Mouse (Mus musculus): ENCODE results near the gene Otud1. TPM values are rescaled to one million over a fixed set of nuclear protein-coding genes. Genes with fewer than 3 reads are reported as not detected.
A peak's percentile ranks its signal among the peaks of the same experiment; 100 is the strongest.

Gene Otud1
- polyA plus RNA-seq, 1 experiment from 2014 or later, result 2.4 TPM

DNA sequence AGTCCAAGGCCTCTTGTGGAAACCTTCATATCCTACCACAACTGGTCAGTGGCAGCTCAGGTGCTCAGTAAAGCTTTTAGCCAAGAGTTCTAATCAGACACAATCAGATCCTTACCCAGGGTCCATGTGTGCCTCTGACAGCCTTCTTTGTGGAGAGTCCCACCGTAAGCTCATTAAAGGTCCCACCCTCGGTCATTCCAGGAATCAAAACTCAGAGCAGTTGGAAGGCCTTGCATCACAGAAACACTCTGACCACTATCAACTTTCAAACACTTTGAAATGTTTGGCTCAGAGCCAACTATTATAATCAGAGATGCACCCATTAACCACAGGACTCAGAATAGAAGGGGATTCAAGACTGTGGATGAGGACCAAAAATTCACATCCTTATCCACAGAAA is 12.4 kb upstream of the Otud1 start:
- Histone ChIP-seq H3K9me3 (ENCODE audit: control insufficient read depth, low read depth, low read length) (no peaks in the 10 kb centered on the region), H3K9ac (replicated peaks; ENCODE audit: low read depth, low read length) (no peak overlapping the region), H3K27ac (ENCODE audit: low read length) (no peak overlapping the region), H3K4me2 (replicated peaks; ENCODE audit: low read depth, low read length) (no peak overlapping the region), H3K4me3 (ENCODE audit: low read depth, low read length) (no peak overlapping the region), H3K4me1 (ENCODE audit: control insufficient read depth, insufficient read depth, low read length) (no peaks in the 10 kb centered on the region), H3K27me3 (ENCODE audit: control insufficient read depth, insufficient read depth, low read length) (no peaks in the 10 kb centered on the region), H3K36me3 (ENCODE audit: control insufficient read depth, insufficient read depth, low read length) (no peaks in the 10 kb centered on the region)
- 72% methylated on average over 2 of the region's 2 CpGs for WGBS
- no peak for ATAC-seq (ENCODE audit: insufficient number of reproducible peaks, insufficient read depth, low FRiP score, low read depth)

DNA sequence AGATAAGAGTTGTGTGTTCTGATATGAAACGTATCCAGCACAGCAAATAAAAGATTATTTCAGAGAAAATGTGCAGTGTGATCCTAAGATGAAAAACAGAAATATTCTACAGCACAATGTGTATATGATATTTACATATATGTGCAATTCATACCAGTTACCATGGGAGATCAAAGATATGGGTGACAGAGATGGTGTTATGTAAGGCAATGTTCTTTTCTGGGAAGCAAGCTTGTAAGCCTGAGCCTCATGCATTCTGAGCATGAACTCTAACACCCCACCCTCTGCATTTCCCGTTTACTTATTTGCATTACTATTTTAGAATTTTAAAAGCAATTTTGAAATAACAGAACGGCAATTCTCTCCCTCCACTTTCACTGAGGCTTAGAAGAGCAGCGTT is 11.4 kb upstream of the Otud1 start:
- WGBS, result 69% methylated on average over 4 of the region's 4 CpGs
- Histone ChIP-seq H3K9me3 (ENCODE audit: control insufficient read depth, low read depth, low read length) (no peaks in the 10 kb centered on the region), H3K9ac (replicated peaks; ENCODE audit: low read depth, low read length) (no peak overlapping the region), H3K36me3 (ENCODE audit: control insufficient read depth, insufficient read depth, low read length) (no peaks in the 10 kb centered on the region), H3K4me2 (replicated peaks; ENCODE audit: low read depth, low read length) (no peak overlapping the region), H3K27ac (ENCODE audit: low read length) (no peak overlapping the region), H3K4me1 (ENCODE audit: control insufficient read depth, insufficient read depth, low read length) (no peaks in the 10 kb centered on the region), H3K27me3 (ENCODE audit: control insufficient read depth, insufficient read depth, low read length) (no peaks in the 10 kb centered on the region), H3K4me3 (ENCODE audit: low read depth, low read length) (no peak overlapping the region)
- ATAC-seq (ENCODE audit: insufficient number of reproducible peaks, insufficient read depth, low FRiP score, low read depth), result no peak

DNA sequence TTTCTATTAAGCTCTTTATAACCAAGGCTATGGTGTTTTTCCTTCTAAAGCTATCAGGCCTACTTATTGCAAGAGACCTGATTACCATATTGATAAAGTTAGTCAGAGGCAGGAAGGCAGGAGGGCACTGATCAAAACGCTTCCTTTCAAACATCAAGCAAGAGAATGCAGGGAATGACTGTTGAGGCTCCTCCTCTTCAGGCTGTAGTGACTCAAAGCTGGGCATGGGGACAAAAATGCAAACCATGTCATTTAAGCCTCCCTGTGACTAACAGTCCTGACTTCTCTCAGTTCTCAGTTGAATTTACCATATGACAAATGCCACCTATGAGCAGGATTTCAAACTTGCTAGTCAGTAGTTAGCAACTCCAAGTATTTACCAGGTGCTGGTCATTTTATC is 10.6 kb upstream of the Otud1 start:
- Histone ChIP-seq H3K36me3 (ENCODE audit: control insufficient read depth, insufficient read depth, low read length) (no peaks in the 10 kb centered on the region), H3K4me1 (ENCODE audit: control insufficient read depth, insufficient read depth, low read length) (no peaks in the 10 kb centered on the region), H3K27me3 (ENCODE audit: control insufficient read depth, insufficient read depth, low read length) (no peaks in the 10 kb centered on the region), H3K4me3 (ENCODE audit: low read depth, low read length) (no peak overlapping the region), H3K27ac (ENCODE audit: low read length) (no peak overlapping the region), H3K9ac (replicated peaks; ENCODE audit: low read depth, low read length) (no peak overlapping the region), H3K4me2 (replicated peaks; ENCODE audit: low read depth, low read length) (no peak overlapping the region), H3K9me3 (ENCODE audit: control insufficient read depth, low read depth, low read length) (no peaks in the 10 kb centered on the region)
- ATAC-seq (ENCODE audit: insufficient number of reproducible peaks, insufficient read depth, low FRiP score, low read depth), result no peak
- 18% methylated on average over 1 of the region's 1 CpGs for WGBS

DNA sequence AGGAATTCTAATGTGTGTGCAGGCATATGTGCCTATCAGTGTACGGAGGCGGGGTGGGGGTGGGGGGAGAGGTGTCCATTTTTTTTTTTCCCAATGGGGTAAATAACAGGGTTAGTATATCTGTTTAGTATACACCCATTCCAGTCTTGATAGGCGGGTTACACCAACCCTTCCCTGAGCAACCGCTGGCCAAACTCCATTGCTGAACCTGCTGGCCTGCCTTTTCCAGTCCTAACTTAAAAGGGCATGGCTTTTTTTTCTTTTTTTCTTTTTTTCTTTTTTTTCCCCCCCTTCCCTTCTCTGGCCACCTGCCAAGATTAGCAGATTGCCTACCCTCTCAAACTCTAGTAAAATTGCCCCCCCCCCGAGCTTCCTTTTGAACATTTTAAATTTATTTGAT is 1.1 kb upstream of the Otud1 start:
- H3K36me3 ChIP-seq (ENCODE audit: control insufficient read depth, insufficient read depth, low read length), result no peaks in the 10 kb centered on the region
- no peak overlapping the region for H3K27ac ChIP-seq (ENCODE audit: low read length)
- peak overlapping the region; percentile 76 for H3K4me2 ChIP-seq (replicated peaks; ENCODE audit: low read depth, low read length)
- ATAC-seq (ENCODE audit: insufficient number of reproducible peaks, insufficient read depth, low FRiP score, low read depth), result no peak
- H3K9ac ChIP-seq (replicated peaks; ENCODE audit: low read depth, low read length), result no peak overlapping the region
- no peaks in the 10 kb centered on the region for H3K27me3 ChIP-seq (ENCODE audit: control insufficient read depth, insufficient read depth, low read length)
- no peak overlapping the region for H3K4me3 ChIP-seq (ENCODE audit: low read depth, low read length)
- H3K9me3 ChIP-seq (ENCODE audit: control insufficient read depth, low read depth, low read length), result no peaks in the 10 kb centered on the region
- 26% methylated on average over 5 of the region's 5 CpGs for WGBS
- no peaks in the 10 kb centered on the region; the same call in 1 of the 2 replicates for H3K4me1 ChIP-seq (ENCODE audit: control insufficient read depth, insufficient read depth, low read length)

DNA sequence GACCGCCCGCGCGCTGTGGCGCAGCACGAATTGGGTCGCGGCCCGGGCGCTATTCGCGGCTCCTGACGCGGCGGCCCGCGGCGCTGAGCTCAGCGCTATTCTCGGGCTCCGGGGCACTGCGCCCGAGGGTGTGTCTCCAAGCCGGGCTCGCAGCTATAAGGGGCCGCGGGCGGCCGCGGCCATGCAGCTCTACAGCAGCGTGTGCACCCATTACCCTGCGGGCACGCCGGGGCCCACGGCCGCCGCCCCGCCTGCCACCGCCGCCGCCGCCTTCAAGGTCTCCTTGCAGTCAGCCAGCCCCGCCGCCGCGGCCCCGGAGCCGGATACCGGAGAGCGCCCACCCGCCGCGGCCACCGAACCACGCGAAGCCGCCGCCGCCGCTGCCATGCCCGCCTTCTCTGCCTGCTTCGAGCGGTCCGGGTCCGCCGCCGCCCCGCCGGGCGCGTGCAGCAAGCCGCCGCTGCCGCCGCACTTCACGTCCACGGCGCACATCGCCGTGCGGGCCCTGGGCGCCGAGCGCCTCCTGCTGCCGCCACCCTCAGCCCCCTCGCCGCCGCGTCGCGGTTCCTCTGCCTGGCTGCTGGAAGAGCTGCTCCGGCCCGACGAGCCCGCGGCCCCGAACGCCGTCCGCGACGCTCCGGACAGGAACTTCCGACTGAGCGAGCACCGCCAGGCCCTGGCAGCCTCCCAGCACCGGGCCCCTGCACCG is 483 bp downstream of the Otud1 start:
- Histone ChIP-seq H3K4me1 (ENCODE audit: control insufficient read depth, insufficient read depth, low read length) (no peaks in the 10 kb centered on the region; the same call in 1 of the 2 replicates), H3K9me3 (ENCODE audit: control insufficient read depth, low read depth, low read length) (no peaks in the 10 kb centered on the region), H3K27ac (ENCODE audit: low read length) (peak overlapping the region; percentile 80), H3K4me3 (ENCODE audit: low read depth, low read length) (peak overlapping the region; percentile 71), H3K9ac (replicated peaks; ENCODE audit: low read depth, low read length) (peak overlapping the region; percentile 61), H3K27me3 (ENCODE audit: control insufficient read depth, insufficient read depth, low read length) (no peaks in the 10 kb centered on the region), H3K36me3 (ENCODE audit: control insufficient read depth, insufficient read depth, low read length) (no peaks in the 10 kb centered on the region), H3K4me2 (replicated peaks; ENCODE audit: low read depth, low read length) (peak overlapping the region; percentile 76)
- WGBS, result under 1% methylated on average over 81 of the region's 108 CpGs
- peak; percentile 88 for ATAC-seq (ENCODE audit: insufficient number of reproducible peaks, insufficient read depth, low FRiP score, low read depth)

DNA sequence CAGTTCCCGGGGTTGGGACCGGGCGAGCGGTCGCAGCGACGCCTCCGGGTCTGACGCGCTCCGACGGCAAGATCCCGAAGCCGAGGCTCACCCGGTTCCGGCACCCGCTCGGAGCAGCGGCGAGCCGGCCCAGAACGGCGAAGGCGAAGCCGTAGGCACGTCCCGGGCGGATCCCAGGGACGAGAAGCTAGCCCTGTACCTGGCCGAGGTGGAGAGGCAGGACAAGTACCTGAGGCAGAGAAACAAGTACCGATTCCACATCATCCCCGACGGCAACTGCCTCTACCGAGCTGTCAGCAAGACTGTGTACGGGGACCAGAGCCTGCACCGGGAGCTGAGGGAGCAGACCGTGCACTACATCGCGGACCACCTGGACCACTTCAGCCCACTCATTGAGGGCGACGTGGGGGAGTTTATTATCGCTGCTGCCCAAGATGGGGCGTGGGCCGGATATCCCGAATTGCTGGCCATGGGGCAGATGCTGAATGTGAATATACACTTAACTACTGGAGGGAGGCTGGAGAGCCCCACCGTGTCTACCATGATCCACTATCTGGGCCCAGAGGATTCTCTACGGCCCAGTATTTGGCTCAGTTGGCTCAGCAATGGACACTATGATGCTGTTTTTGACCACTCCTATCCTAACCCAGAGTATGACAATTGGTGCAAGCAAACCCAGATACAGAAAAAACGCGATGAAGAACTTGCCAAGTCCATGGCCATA is 1.3 kb downstream of the Otud1 start:
- peak overlapping the region; percentile 61 for H3K9ac ChIP-seq (replicated peaks; ENCODE audit: low read depth, low read length)
- 3% methylated on average over 49 of the region's 49 CpGs for WGBS
- H3K27me3 ChIP-seq (ENCODE audit: control insufficient read depth, insufficient read depth, low read length), result no peaks in the 10 kb centered on the region
- H3K4me2 ChIP-seq (replicated peaks; ENCODE audit: low read depth, low read length), result peak overlapping the region; percentile 76
- no peaks in the 10 kb centered on the region; the same call in 1 of the 2 replicates for H3K4me1 ChIP-seq (ENCODE audit: control insufficient read depth, insufficient read depth, low read length)
- no peak for ATAC-seq (ENCODE audit: insufficient number of reproducible peaks, insufficient read depth, low FRiP score, low read depth)
- no peak overlapping the region for H3K27ac ChIP-seq (ENCODE audit: low read length)
- H3K9me3 ChIP-seq (ENCODE audit: control insufficient read depth, low read depth, low read length), result no peaks in the 10 kb centered on the region
- no peaks in the 10 kb centered on the region for H3K36me3 ChIP-seq (ENCODE audit: control insufficient read depth, insufficient read depth, low read length)
- peak overlapping the region; percentile 71 for H3K4me3 ChIP-seq (ENCODE audit: low read depth, low read length)

DNA sequence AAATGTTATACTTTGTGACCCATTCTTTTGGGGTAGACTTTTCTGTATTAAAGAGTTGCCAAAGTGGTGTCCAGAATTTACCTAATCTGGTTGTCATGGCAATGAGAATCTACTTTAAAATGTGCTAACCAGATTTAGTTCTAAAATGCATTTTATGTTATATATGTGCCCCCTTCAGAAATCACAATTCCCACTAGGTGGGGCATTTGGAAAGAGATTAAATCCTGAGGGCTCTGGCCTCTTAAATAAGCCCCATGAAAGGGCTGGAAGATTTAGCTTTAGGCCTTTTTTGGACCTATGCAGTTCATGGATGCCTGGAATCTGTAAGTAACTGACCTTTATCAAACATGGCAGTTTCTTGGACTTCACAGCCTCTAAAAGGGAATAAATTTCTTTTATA is 3.3 kb downstream of the Otud1 start:
- no peak overlapping the region for H3K4me2 ChIP-seq (replicated peaks; ENCODE audit: low read depth, low read length)
- no peaks in the 10 kb centered on the region for H3K36me3 ChIP-seq (ENCODE audit: control insufficient read depth, insufficient read depth, low read length)
- no peaks in the 10 kb centered on the region for H3K27me3 ChIP-seq (ENCODE audit: control insufficient read depth, insufficient read depth, low read length)
- H3K4me1 ChIP-seq (ENCODE audit: control insufficient read depth, insufficient read depth, low read length), result no peaks in the 10 kb centered on the region; the same call in 1 of the 2 replicates
- no peak for ATAC-seq (ENCODE audit: insufficient number of reproducible peaks, insufficient read depth, low FRiP score, low read depth)
- H3K4me3 ChIP-seq (ENCODE audit: low read depth, low read length), result no peak overlapping the region
- H3K9me3 ChIP-seq (ENCODE audit: control insufficient read depth, low read depth, low read length), result no peaks in the 10 kb centered on the region
- H3K27ac ChIP-seq (ENCODE audit: low read length), result no peak overlapping the region
- no peak overlapping the region for H3K9ac ChIP-seq (replicated peaks; ENCODE audit: low read depth, low read length)

DNA sequence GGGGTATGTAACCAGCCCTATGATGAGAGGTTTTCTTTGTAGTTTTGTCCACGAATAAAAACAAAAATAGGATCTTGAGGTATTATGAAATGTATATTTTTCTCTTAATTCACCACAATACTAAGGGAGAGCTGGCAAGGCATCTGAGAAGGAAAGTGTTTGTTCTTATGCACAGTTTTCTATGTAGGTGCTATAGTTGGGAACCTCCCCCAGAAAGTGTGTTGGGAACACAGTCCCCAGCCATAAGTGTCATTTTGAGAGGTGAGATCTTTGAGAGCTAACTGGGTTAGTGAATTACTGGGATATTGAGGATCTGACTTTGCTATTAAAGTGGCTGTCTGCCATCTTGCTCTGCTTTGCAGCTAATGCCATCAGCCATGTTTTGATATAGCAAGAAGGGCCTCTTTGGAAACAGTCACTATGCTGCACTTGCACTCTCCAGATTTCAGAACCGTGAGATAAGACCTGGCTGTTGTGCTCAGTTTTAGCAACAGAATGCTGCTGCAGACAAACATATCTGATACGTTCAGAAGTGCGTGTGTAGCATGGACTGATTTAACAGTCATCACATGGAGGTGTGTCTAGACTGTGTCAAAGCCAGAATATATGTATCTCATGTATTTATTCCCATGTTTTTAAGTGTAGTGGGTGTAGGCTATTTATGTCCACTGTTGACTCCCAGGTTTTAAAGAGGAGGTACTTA is 5.7 kb downstream of the Otud1 start:
- no peak overlapping the region for H3K9ac ChIP-seq (replicated peaks; ENCODE audit: low read depth, low read length)
- no peaks in the 10 kb centered on the region; the same call in 1 of the 2 replicates for H3K4me1 ChIP-seq (ENCODE audit: control insufficient read depth, insufficient read depth, low read length)
- H3K27ac ChIP-seq (ENCODE audit: low read length), result no peak overlapping the region
- no peaks in the 10 kb centered on the region for H3K36me3 ChIP-seq (ENCODE audit: control insufficient read depth, insufficient read depth, low read length)
- H3K4me2 ChIP-seq (replicated peaks; ENCODE audit: low read depth, low read length), result no peak overlapping the region
- no peak for ATAC-seq (ENCODE audit: insufficient number of reproducible peaks, insufficient read depth, low FRiP score, low read depth)
- no peaks in the 10 kb centered on the region for H3K27me3 ChIP-seq (ENCODE audit: control insufficient read depth, insufficient read depth, low read length)
- no peak overlapping the region for H3K4me3 ChIP-seq (ENCODE audit: low read depth, low read length)
- no peaks in the 10 kb centered on the region for H3K9me3 ChIP-seq (ENCODE audit: control insufficient read depth, low read depth, low read length)
- 77% methylated on average over 4 of the region's 4 CpGs for WGBS

All from stomach, embryonic 14.5 days (tissue).